Mouse (Mus musculus) heart, embryonic 15.5 days (tissue): Measurements from ENCODE around the gene Pik3ca. TPM values are rescaled to one million over a fixed set of nuclear protein-coding genes. Genes with fewer than 3 reads are reported as not detected.

Source experiments
- ATAC-seq: fragments of 200-750 bp; cut with Nextera tagmentation; replicated peaks from 2 replicates; pipeline ENCODE4 v1.8.0; 2017; ENCODE audit warnings: low read depth, moderate TSS enrichment; ENCODE audit not compliant: insufficient number of reproducible peaks, insufficient read depth, low FRiP score
- H3K27ac ChIP-seq: fragments of 300-500 bp; sonication (generic); 2 replicates; pipeline ENCODE4 v1.5.1; 2015; ENCODE audit warnings: mild to moderate bottlenecking, inconsistent platforms
- H3K27me3 ChIP-seq: fragments of 300-500 bp; sonication (generic); 2 replicates; pipeline ENCODE4 v1.6.1; 2015; ENCODE audit warnings: inconsistent platforms
- H3K36me3 ChIP-seq: fragments of 300-500 bp; sonication (generic); 2 replicates; pipeline ENCODE4 v1.6.1; 2015; ENCODE audit warnings: mild to moderate bottlenecking, inconsistent platforms
- H3K4me1 ChIP-seq: fragments of 300-500 bp; sonication (generic); replicated peaks from 2 replicates; pipeline ENCODE4 v1.6.1; 2015; ENCODE audit warnings: inconsistent platforms
- H3K4me2 ChIP-seq: fragments of 300-500 bp; sonication (generic); 2 replicates; pipeline ENCODE4 v1.6.1; 2015; ENCODE audit warnings: inconsistent platforms, mild to moderate bottlenecking, moderate library complexity
- H3K4me3 ChIP-seq: fragments of 300-500 bp; sonication (generic); 2 replicates; pipeline ENCODE4 v1.5.1; 2015; ENCODE audit warnings: mild to moderate bottlenecking, inconsistent platforms
- H3K9ac ChIP-seq: fragments of 300-500 bp; sonication (generic); 2 replicates; pipeline ENCODE4 v1.6.1; 2015; ENCODE audit warnings: mild to moderate bottlenecking, inconsistent platforms
- H3K9me3 ChIP-seq: fragments of 300-500 bp; sonication (generic); replicated peaks from 2 replicates; pipeline ENCODE4 v1.6.1; 2016; ENCODE audit warnings: inconsistent platforms
- whole genome bisulfite sequencing: fragments of 180-500 bp; shearing (Covaris S2); methylation state at CpG from one replicate; pipeline ENCODE4 v1.1.7; 2015; ENCODE audit warnings: mixed read lengths; 5-methylcytosine and 5-hydroxymethylcytosine counted together
- polyA plus RNA-seq: library from polyadenylated mRNA; unstranded; fragments of >200 nt; fragmentation: Nextera tagmentation; extraction: Ambion mirVana; gene quantifications from 2 replicates; pipeline ENCODE4 v1.2.1, GENCODE M21; 2015

Pik3ca gene
- polyA plus RNA-seq, 1 experiment from 2014 or later: 7.1 TPM

DNA sequence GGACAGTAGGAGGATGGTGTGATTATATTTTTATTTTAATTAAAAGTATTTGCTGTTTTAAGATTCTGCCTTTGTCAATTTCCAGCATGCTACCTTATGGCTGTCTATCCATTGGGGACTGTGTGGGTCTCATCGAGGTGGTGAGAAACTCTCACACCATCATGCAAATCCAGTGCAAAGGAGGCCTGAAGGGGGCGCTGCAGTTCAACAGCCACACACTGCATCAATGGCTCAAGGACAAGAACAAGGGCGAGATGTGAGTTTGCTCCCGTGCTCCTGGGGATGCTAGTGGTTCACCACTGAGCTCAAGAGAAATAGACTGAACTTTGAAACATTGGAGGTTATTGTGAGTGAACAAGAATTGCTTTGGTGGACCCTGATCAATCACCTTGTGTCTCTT, 62.3 kb downstream of the Pik3ca start:
- no peak overlapping the region for H3K4me2 ChIP-seq
- H3K27ac ChIP-seq: no peak overlapping the region
- no peak overlapping the region for H3K4me3 ChIP-seq
- peaks cover 77% of the 10 kb centered on the region for H3K36me3 ChIP-seq
- H3K9me3 ChIP-seq: no peaks in the 10 kb centered on the region
- 64% methylated on average over 4 of the region's 4 CpGs for WGBS
- no peak for ATAC-seq
- no peaks in the 10 kb centered on the region for H3K27me3 ChIP-seq
- no peaks in the 10 kb centered on the region for H3K4me1 ChIP-seq
- no peak overlapping the region for H3K9ac ChIP-seq

DNA sequence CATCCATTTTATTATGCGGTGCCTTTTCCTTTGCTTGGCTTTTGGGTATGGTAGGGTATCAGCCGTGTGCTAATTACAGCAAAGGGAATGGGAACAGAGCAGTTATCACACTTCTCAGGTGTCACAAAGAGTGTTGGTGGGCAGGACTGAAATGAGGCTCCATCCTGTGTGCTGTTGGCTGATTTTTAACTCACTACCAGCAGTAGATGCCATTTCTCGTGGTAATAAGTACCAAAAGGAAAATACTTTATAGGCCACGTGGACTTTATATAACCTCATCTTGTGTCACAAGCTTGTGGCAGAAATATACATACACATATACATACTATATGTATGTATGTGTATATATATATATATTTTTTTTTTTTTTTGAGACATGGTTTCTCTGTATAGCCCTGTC, 69.8 kb downstream of the Pik3ca start:
- Histone ChIP-seq H3K9ac (no peak overlapping the region), H3K27me3 (no peaks in the 10 kb centered on the region), H3K9me3 (no peaks in the 10 kb centered on the region), H3K4me3 (no peak overlapping the region), H3K4me2 (no peak overlapping the region), H3K27ac (no peak overlapping the region), H3K36me3 (peaks cover 17% of the 10 kb centered on the region), H3K4me1 (peaks cover 4% of the 10 kb centered on the region)
- no peak for ATAC-seq
- 95% methylated on average over 4 of the region's 4 CpGs for WGBS

DNA sequence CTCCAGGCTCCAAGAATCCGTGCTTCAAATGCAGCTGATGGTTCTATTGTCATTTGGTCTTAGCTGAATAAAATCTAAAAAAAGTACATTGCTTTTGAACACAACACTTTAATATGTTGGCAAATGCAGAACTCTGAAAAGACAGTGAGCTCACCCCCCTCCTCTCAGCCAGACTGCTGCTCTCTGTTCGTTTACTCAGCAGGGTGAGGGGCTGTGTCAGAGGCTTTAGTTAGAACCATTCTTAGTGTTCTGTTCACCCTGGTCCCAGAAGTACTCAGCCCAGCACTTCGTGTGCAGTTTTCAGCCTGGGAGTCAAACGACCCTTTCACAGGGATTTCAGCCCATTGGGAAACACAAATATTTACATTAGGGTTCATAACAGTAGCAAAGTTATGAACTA, 70.9 kb downstream of the Pik3ca start:
- Histone ChIP-seq H3K27me3 (no peaks in the 10 kb centered on the region), H3K27ac (no peak overlapping the region), H3K9ac (no peak overlapping the region), H3K9me3 (no peaks in the 10 kb centered on the region), H3K4me2 (no peak overlapping the region), H3K4me1 (peaks cover 9% of the 10 kb centered on the region), H3K4me3 (no peak overlapping the region), H3K36me3 (peaks cover 6% of the 10 kb centered on the region)
- no peak for ATAC-seq
- WGBS: 67% methylated on average over 4 of the region's 4 CpGs

DNA sequence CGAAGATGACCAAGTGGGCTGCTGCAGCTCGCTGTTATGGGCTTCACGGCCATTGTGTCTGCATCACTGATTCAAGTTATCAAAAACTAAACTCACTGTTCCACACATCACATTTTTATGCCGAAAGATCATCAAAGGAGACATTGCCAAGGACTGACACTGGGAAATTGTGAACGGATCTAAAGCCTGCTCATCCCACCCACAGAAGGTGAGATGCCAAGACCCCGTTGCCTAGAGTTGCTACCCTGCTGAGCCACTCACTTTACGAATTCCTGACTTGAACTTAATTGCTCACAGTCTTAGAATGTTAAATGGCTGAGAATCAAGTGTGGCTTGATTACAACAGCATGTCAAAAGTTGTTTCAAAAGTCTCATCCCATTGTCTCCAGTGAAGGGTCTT, 73.0 kb downstream of the Pik3ca start:
- H3K9me3 ChIP-seq: no peaks in the 10 kb centered on the region
- no peaks in the 10 kb centered on the region for H3K27me3 ChIP-seq
- no peak for ATAC-seq
- H3K4me2 ChIP-seq: no peak overlapping the region
- H3K36me3 ChIP-seq: no peaks in the 10 kb centered on the region
- no peak overlapping the region for H3K27ac ChIP-seq
- peaks cover 9% of the 10 kb centered on the region for H3K4me1 ChIP-seq
- 76% methylated on average over 7 of the region's 7 CpGs for WGBS
- no peak overlapping the region for H3K4me3 ChIP-seq
- no peak overlapping the region for H3K9ac ChIP-seq

DNA sequence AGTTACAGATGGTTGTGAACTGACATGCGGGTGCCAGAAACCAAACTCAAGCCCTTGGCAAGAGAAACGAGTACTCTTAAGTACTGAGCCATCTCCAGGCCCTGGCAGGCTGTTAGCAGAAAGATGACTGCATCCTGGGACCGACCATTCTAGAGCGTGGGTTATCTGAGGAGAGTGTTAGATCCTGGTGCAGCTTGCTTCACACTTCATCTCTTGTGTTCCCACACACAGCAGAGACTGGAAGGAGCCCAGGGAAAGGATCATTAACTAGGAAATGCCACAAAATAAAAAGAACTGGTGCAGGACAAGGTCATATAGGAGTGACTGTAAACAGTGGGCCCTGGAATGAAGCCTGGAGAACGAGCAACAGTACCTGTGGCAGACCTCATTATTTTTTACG, 73.6 kb downstream of the Pik3ca start:
- Histone ChIP-seq H3K4me2 (no peak overlapping the region), H3K9me3 (no peaks in the 10 kb centered on the region), H3K9ac (no peak overlapping the region), H3K36me3 (no peaks in the 10 kb centered on the region), H3K4me1 (peaks cover 9% of the 10 kb centered on the region), H3K27ac (no peak overlapping the region), H3K4me3 (no peak overlapping the region), H3K27me3 (no peaks in the 10 kb centered on the region)
- no peak for ATAC-seq
- 44% methylated on average over 6 of the region's 6 CpGs for WGBS

DNA sequence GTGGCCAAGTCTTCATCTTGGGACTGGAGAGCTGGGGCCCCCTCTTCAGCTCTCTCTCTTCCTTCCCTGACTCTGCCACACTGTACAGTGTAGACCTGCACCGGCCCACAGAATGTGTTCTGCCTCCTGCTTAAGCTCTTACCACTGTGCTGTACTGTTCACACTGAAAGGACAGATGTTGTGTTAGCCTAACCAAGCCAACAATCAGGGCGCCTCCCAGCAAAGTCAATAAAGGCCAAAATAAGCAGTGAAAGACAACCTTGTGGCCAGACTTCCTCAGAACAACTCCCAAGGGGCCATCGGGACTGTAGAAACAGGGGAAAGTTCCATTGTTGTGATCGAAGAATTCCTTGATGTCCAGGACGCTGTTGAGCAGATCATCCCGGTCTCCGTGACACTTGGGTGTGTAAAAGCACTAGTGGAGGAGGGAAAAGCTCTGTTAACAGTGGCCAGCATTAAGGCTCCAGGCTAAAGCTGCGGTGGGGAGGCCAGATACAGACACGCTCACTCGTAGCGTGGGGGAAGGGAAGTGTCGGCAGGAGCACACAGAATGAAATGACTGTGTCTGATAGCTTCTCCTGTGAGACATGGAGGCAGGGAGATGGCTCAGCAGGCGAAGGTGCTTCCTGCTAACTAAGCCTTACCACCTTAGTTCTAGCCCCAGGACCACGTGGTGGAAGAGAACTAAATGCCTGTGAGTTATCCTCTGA, 74.9 kb downstream of the Pik3ca start:
- H3K9ac ChIP-seq: no peak overlapping the region

DNA sequence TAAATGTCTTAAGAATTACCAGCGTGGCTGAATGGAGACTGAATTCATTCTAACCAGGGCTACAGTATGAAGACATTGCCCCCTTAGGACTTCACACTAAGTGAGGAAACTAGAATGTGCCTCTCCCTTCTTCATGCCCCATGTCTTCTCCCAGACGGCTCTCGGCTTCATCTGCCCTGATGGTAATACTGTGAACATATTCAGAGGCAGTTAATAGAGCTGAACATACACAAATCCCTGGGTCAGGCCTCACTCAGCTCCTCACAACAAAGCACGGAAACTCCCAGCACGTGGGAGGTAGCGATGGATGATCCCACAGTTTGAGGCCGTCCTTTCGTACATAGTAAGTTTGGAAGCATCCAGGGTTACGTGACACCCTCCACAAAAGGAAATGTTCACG, 75.7 kb downstream of the Pik3ca start:
- no peak overlapping the region for H3K9ac ChIP-seq
- H3K9me3 ChIP-seq: no peaks in the 10 kb centered on the region
- no peak for ATAC-seq
- H3K27ac ChIP-seq: no peak overlapping the region
- WGBS: 77% methylated on average over 10 of the region's 10 CpGs
- H3K36me3 ChIP-seq: no peaks in the 10 kb centered on the region
- no peaks in the 10 kb centered on the region for H3K27me3 ChIP-seq
- no peak overlapping the region for H3K4me3 ChIP-seq
- peaks cover 9% of the 10 kb centered on the region for H3K4me1 ChIP-seq
- H3K4me2 ChIP-seq: no peak overlapping the region

More for the DNA sequence above, 74.9 kb downstream of the Pik3ca start:
- Histone ChIP-seq H3K27ac (no peak overlapping the region), H3K27me3 (no peaks in the 10 kb centered on the region), H3K9me3 (no peaks in the 10 kb centered on the region), H3K4me3 (no peak overlapping the region), H3K4me1 (peaks cover 9% of the 10 kb centered on the region), H3K36me3 (no peaks in the 10 kb centered on the region), H3K4me2 (peak overlapping the region; percentile 7; the same call in 1 of the 2 replicates)
- 50% methylated on average over 14 of the region's 14 CpGs for WGBS
- ATAC-seq: peak; percentile 72; the same call in 1 of the 2 replicates

DNA sequence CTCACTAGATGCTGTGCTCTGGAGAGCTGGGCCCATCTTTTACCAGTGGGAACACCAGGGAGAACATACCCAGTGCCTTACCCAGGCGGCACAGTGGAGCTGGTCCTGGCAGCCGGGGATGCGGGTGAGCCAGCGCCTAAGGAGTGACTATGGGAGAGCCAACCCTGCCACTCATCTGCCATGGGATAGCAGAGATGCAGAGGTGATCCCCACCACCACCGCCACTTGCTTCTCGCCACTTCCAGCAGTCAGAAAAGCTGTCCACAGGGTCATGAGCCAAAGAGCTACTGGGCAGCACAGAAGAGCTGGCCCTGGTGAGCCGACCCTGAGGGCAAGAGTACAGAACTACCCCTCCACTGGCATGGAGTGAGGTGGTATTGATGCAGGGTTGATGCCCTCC, 82.5 kb downstream of the Pik3ca start:
- Histone ChIP-seq H3K27ac (no peak overlapping the region), H3K9ac (no peak overlapping the region), H3K27me3 (no peaks in the 10 kb centered on the region), H3K4me3 (no peak overlapping the region), H3K4me1 (no peaks in the 10 kb centered on the region), H3K9me3 (no peaks in the 10 kb centered on the region), H3K36me3 (no peaks in the 10 kb centered on the region), H3K4me2 (no peak overlapping the region)
- 88% methylated on average over 7 of the region's 7 CpGs for whole genome bisulfite sequencing
- peak; percentile 39; the same call in 1 of the 2 replicates for ATAC-seq

DNA sequence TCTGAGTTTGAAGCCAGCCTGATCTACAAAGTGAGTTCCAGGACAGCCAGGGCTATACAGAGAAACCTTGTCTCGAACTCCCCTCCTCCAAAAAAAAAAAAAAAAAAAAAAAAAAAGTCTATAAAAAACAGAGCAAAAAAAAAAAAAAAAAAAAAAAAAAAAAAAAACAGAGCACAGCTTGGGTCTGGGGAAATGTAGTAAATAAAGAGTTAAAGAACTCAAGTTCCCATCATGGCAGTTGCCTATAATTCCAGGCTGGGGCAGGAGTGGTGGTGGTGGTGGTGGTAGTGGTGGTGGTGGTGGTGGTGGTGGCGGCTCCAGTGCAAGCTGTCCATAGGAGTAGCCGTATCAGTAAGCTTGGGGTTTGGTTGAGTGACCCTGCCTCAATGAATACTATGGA, 85.6 kb downstream of the Pik3ca start:
- Histone ChIP-seq H3K4me3 (no peak overlapping the region), H3K27me3 (no peaks in the 10 kb centered on the region), H3K27ac (no peak overlapping the region), H3K4me2 (no peak overlapping the region), H3K9ac (no peak overlapping the region), H3K9me3 (no peaks in the 10 kb centered on the region), H3K36me3 (no peaks in the 10 kb centered on the region), H3K4me1 (no peaks in the 10 kb centered on the region)
- ATAC-seq: no peak
- WGBS: 79% methylated on average over 3 of the region's 3 CpGs

DNA sequence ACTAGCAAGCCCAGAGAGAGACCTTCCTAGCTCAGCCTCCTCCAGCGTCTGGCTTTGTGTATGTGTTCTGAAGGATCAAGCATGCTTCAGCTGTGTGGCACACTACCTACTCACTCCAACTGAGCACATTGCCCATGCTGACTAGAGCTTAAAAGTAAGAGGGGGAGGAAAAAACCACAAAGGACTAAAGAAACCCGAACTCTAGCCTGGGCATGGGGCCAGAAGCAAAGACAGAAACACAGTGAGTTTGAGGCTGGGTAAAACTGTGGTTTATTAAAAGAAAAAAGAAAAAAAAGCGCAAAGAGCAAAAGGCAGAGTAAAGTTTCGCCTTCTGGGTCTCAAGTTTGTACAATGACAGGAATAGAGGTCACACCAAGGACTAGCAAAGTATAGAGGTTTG, 89.1 kb downstream of the Pik3ca start:
- H3K27me3 ChIP-seq: no peaks in the 10 kb centered on the region
- H3K4me2 ChIP-seq: no peak overlapping the region
- H3K9me3 ChIP-seq: no peaks in the 10 kb centered on the region
- H3K4me3 ChIP-seq: no peak overlapping the region
- H3K9ac ChIP-seq: no peak overlapping the region
- WGBS: 76% methylated on average over 4 of the region's 4 CpGs
- no peaks in the 10 kb centered on the region for H3K36me3 ChIP-seq
- H3K4me1 ChIP-seq: no peaks in the 10 kb centered on the region
- ATAC-seq: no peak
- no peak overlapping the region for H3K27ac ChIP-seq

DNA sequence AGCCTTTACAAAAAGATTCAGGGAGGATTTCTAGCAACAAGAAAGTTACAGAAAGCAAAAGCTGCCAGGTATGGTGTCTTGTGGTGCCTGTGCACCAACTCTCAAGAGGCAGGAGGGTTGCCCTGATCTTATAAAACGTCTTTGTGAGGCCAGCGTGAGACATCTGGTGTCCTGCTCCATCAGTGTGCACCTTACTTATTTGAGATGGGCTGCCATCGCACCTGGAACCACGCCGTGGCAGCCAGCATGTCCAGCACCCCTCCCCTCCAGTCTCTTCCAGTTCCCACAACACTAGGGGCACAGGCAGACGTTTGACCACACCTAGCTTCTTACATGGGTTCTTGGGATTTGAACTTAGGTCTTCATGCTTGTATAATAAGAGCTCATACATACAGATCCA, 90.7 kb downstream of the Pik3ca start:
- 77% methylated on average over 6 of the region's 6 CpGs for WGBS

More for the DNA sequence above, 90.7 kb downstream of the Pik3ca start:
- ATAC-seq: no peak
- H3K36me3 ChIP-seq: no peaks in the 10 kb centered on the region
- H3K27ac ChIP-seq: no peak overlapping the region
- H3K9ac ChIP-seq: no peak overlapping the region
- no peak overlapping the region for H3K4me2 ChIP-seq
- H3K4me3 ChIP-seq: no peak overlapping the region
- no peaks in the 10 kb centered on the region for H3K9me3 ChIP-seq
- H3K27me3 ChIP-seq: no peaks in the 10 kb centered on the region
- no peaks in the 10 kb centered on the region for H3K4me1 ChIP-seq
